Mouse (Mus musculus) forebrain, embryonic 10.5 days (tissue): ENCODE results near the gene Rnf123. TPM values are rescaled to one million over a fixed set of nuclear protein-coding genes. Genes with fewer than 3 reads are reported as not detected.

ENCODE experiments used
- DNase-seq: peaks from one replicate; pipeline ENCODE4 v3.0.0-alpha.2; 2017; ENCODE audit warnings: low spot score; ENCODE audit errors: extremely low spot score
- H3K27ac ChIP-seq: fragments of 300-500 bp; sonication (generic); 2 replicates; pipeline ENCODE4 v1.5.1; 2016; ENCODE audit warnings: mild to moderate bottlenecking
- H3K27me3 ChIP-seq: fragments of 300-500 bp; sonication (generic); 2 replicates; pipeline ENCODE4 v1.6.1; 2016; ENCODE audit warnings: mild to moderate bottlenecking; ENCODE audit not compliant: poor library complexity, severe bottlenecking
- H3K36me3 ChIP-seq: fragments of 300-500 bp; sonication (generic); replicated peaks from 2 replicates; pipeline ENCODE4 v1.6.1; 2016; ENCODE audit warnings: mild to moderate bottlenecking, moderate library complexity
- H3K4me1 ChIP-seq: fragments of 300-500 bp; sonication (generic); 2 replicates; pipeline ENCODE4 v1.6.1; 2016
- H3K4me3 ChIP-seq: fragments of 300-500 bp; sonication (generic); 2 replicates; pipeline ENCODE4 v1.5.1; 2016; ENCODE audit warnings: mild to moderate bottlenecking, moderate library complexity
- H3K9me3 ChIP-seq: fragments of 300-500 bp; sonication (generic); 2 replicates; pipeline ENCODE4 v1.6.1; 2016; ENCODE audit warnings: mild to moderate bottlenecking, moderate library complexity
- WGBS: fragments of 180-500 bp; shearing (Covaris S2); methylation state at CpG from one replicate; pipeline ENCODE4 v1.1.7; 2016; 5-methylcytosine and 5-hydroxymethylcytosine counted together
- polyA plus RNA-seq: library from polyadenylated mRNA; unstranded; fragments of >200 nt; fragmentation: Nextera tagmentation; extraction: Ambion mirVana; gene quantifications from 2 replicates; pipeline ENCODE4 v1.2.1, GENCODE M21; 2016

The Rnf123 gene
- polyA plus RNA-seq, 1 experiment from 2014 or later: 36.2 TPM

GRCm38 (mm10) chr9:108115290-108116077 is 32.3 kb upstream of the Rnf123 start:
- Histone ChIP-seq H3K27me3 (peaks cover 65% of the 10 kb centered on the region), H3K4me1 (peaks cover 33% of the 10 kb centered on the region), H3K4me3 (no peak overlapping the region), H3K36me3 (peaks cover 30% of the 10 kb centered on the region), H3K27ac (0 out of 2 replicates have a peak overlapping the region, but pooled peaks have one; percentile 3), H3K9me3 (peaks cover 6% of the 10 kb centered on the region; the same call in 1 of the 2 replicates)
- WGBS: 75% methylated on average over 43 of the region's 43 CpGs
- no peak for DNase-seq

- H3K36me3 ChIP-seq: peaks cover 30% of the 10 kb centered on the region
- 95% methylated on average over 18 of the region's 18 CpGs for WGBS
- H3K4me3 ChIP-seq: no peak overlapping the region
Measured at GRCm38 (mm10) chr9:108112719-108113340, 29.7 kb upstream of the Rnf123 start.

GRCm38 (mm10) chr9:108111593-108112121 is 28.5 kb upstream of the Rnf123 start:
- Histone ChIP-seq H3K4me1 (peaks cover 25% of the 10 kb centered on the region), H3K9me3 (peaks cover 6% of the 10 kb centered on the region; the same call in 1 of the 2 replicates), H3K4me3 (peak overlapping the region; percentile 41), H3K27me3 (peaks cover 85% of the 10 kb centered on the region), H3K27ac (peak overlapping the region; percentile 64), H3K36me3 (peaks cover 27% of the 10 kb centered on the region)
- no peak for DNase-seq
- 73% methylated on average over 17 of the region's 17 CpGs for WGBS

More at GRCm38 (mm10) chr9:108112719-108113340, 29.7 kb upstream of the Rnf123 start:
- Histone ChIP-seq H3K27me3 (peaks cover 86% of the 10 kb centered on the region), H3K27ac (no peak overlapping the region), H3K9me3 (peaks cover 6% of the 10 kb centered on the region; the same call in 1 of the 2 replicates), H3K4me1 (peaks cover 31% of the 10 kb centered on the region)
- DNase-seq: no peak

DNA sequence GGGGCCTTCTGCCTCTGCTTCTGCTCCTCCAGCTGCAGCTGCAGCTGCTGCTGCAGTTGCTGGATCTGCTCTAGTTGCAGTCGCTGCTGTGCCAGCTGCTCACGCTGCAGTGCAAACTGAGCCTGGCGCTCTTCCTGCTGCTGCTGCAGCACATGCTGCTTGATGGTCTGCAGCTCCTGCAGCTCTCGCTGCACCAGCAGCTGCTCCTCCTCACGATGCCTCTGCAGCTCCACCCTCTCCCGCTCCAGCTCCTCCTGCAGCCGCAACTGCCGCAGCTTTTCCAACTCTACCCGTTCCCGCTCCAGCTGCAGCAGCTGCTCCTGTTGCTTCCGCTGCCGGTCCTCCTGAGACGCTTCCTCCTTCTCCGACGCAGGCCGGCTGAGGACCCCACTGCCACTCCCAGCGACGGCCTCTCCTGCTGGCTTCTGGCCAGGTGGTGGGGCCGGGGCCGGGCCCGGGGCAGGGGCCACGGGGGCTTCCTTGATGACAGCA is 28.0 kb upstream of the Rnf123 start:
- Histone ChIP-seq H3K27me3 (peaks cover 81% of the 10 kb centered on the region), H3K9me3 (peaks cover 6% of the 10 kb centered on the region; the same call in 1 of the 2 replicates), H3K4me1 (peaks cover 26% of the 10 kb centered on the region), H3K27ac (peak overlapping the region; percentile 64), H3K4me3 (peak overlapping the region; percentile 41), H3K36me3 (peaks cover 24% of the 10 kb centered on the region)
- 16% methylated on average over 22 of the region's 22 CpGs for WGBS
- DNase-seq: no peak

GRCm38 (mm10) chr9:108110160-108110559 is 27.0 kb upstream of the Rnf123 start:
- H3K27me3 ChIP-seq: peaks cover 71% of the 10 kb centered on the region
- H3K36me3 ChIP-seq: peaks cover 15% of the 10 kb centered on the region
- no peak for DNase-seq
- no peak overlapping the region for H3K27ac ChIP-seq
- no peak overlapping the region for H3K4me3 ChIP-seq
- peaks cover 36% of the 10 kb centered on the region for H3K4me1 ChIP-seq
- WGBS: 86% methylated on average over 16 of the region's 16 CpGs
- H3K9me3 ChIP-seq: peaks cover 6% of the 10 kb centered on the region; the same call in 1 of the 2 replicates

- peaks cover 49% of the 10 kb centered on the region for H3K27me3 ChIP-seq
Measured at GRCm38 (mm10) chr9:108107867-108108266, 24.7 kb upstream of the Rnf123 start.

DNA sequence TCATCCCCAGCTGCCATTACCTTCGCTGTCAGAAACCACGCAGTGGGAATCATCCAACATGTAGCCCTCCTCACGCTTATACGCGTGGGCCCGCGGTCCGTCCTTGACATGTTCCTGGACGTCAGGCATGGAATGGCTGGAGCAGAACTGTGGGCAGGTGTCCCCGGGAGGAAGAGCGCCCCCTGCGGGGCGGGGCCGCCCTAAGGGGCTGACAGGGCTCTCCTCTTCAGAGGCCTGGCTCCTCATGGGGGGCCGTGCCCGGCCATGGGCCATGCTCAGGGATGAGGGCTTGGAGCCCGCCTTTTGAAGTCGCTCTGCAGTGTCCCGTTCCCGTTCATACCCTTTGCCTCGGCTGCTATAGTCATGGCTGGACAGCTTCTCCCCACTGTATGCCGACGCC is 22.9 kb upstream of the Rnf123 start:
- DNase-seq: no peak
- Histone ChIP-seq H3K9me3 (no peaks in the 10 kb centered on the region), H3K27ac (no peak overlapping the region), H3K36me3 (no peaks in the 10 kb centered on the region), H3K4me3 (no peak overlapping the region), H3K27me3 (peaks cover 31% of the 10 kb centered on the region), H3K4me1 (peaks cover 36% of the 10 kb centered on the region)
- WGBS: 92% methylated on average over 23 of the region's 23 CpGs

More at GRCm38 (mm10) chr9:108107867-108108266, 24.7 kb upstream of the Rnf123 start:
- 95% methylated on average over 16 of the region's 16 CpGs for WGBS
- H3K4me3 ChIP-seq: no peak overlapping the region
- no peaks in the 10 kb centered on the region for H3K9me3 ChIP-seq
- H3K36me3 ChIP-seq: no peaks in the 10 kb centered on the region
- no peak for DNase-seq
- peaks cover 47% of the 10 kb centered on the region for H3K4me1 ChIP-seq
- no peak overlapping the region for H3K27ac ChIP-seq

DNA sequence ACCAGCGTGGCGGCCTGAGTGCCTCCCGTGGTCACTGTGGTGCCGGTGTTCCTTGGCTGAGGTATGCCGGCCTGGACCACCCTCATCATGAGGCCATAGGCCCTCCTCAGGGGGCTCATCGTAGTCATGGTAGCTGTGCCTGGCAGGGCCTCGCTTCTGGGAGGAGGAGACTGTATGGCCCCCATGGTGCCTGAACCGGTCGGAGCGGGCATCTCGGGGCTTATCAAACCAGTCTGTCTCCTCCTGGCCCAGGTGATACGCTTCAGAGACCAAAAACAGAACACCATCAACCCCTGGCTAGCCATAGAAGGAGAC is 22.4 kb upstream of the Rnf123 start:
- WGBS: 72% methylated on average over 12 of the region's 12 CpGs
- peak overlapping the region; percentile 78 for H3K27ac ChIP-seq
- H3K9me3 ChIP-seq: no peaks in the 10 kb centered on the region
- H3K36me3 ChIP-seq: no peaks in the 10 kb centered on the region
- H3K4me3 ChIP-seq: peak overlapping the region; percentile 23; the same call in 1 of the 2 replicates
- no peak for DNase-seq
- peaks cover 25% of the 10 kb centered on the region for H3K27me3 ChIP-seq
- peaks cover 30% of the 10 kb centered on the region for H3K4me1 ChIP-seq

GRCm38 (mm10) chr9:108104766-108105548 is 21.8 kb upstream of the Rnf123 start:
- H3K4me1 ChIP-seq: peaks cover 26% of the 10 kb centered on the region
- peak; percentile 46 for DNase-seq
- H3K27ac ChIP-seq: peak overlapping the region; percentile 78
- WGBS: 29% methylated on average over 31 of the region's 31 CpGs
- H3K36me3 ChIP-seq: no peaks in the 10 kb centered on the region
- no peaks in the 10 kb centered on the region for H3K9me3 ChIP-seq
- peak overlapping the region; percentile 23 for H3K4me3 ChIP-seq
- peaks cover 19% of the 10 kb centered on the region for H3K27me3 ChIP-seq

DNA sequence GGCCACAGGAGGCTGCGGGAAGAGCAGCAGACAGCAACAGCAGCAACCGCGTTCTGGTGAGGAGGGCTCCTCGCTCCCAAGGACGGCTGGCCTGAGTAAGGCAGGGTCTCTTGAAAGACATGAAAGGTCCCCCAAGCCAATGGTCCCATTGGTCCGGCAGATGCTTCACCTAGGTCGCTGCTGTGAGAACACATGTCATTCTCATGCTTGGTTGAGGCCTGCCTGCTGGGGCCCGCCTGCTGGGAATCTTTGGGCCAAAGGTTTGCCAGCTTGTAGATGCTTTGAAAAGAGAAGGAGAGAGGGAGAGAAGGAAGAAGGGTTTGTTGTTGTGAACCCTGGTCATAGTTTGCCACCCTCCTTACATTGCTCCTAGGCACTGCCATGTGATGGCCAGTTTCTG is 16.5 kb upstream of the Rnf123 start:
- no peak overlapping the region for H3K27ac ChIP-seq
- H3K4me1 ChIP-seq: peaks cover 39% of the 10 kb centered on the region
- H3K9me3 ChIP-seq: no peaks in the 10 kb centered on the region
- no peaks in the 10 kb centered on the region for H3K27me3 ChIP-seq
- WGBS: 91% methylated on average over 8 of the region's 8 CpGs
- DNase-seq: no peak
- no peak overlapping the region for H3K4me3 ChIP-seq
- no peaks in the 10 kb centered on the region for H3K36me3 ChIP-seq

DNA sequence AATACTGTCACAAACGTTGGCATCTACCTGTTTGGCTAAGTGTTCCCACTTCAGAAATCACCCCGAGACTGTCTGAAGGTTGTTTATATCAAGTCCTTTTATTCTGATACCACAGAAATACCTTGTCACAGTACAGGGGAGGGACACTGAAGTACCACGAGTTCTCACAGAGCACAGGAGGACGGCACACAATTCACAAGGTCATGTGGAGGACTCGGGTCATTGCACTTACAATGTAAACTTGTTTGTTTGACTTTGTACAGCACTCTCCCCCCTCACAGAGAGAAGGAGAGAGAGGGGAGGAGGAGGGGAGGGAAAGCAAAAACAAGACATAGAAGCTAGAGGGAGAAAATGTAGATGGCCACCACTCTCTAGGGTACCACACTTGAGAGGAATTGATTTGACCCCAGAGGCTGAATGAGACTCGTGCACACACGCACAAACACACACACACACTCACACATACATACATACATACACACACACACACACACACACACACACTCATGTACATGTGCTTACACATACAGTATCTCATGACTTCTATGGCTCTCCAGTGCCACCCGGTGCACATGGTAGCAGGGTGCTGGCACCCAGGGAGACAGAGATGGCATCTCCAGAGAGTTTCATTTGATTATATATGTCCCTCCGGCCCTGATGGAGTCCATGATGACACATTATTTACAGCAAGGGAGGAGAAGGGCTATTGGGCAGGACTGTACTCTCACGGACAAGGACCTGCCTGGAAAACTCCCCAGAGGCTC is 13.0 kb upstream of the Rnf123 start:
- Histone ChIP-seq H3K4me3 (peak overlapping the region; percentile 79), H3K27me3 (no peaks in the 10 kb centered on the region), H3K36me3 (peaks cover 19% of the 10 kb centered on the region), H3K27ac (peak overlapping the region; percentile 59; the same call in 1 of the 2 replicates), H3K9me3 (no peaks in the 10 kb centered on the region), H3K4me1 (peaks cover 47% of the 10 kb centered on the region)
- no peak for DNase-seq
- 66% methylated on average over 10 of the region's 10 CpGs for WGBS
